Mouse (Mus musculus) adrenal gland, adult (tissue): ENCODE results near the gene Smo.

ENCODE experiments used
- DNase-seq, 2 experiments: peaks; one replicate each; pipeline ENCODE4 v3.0.0; 2022 to 2023; ENCODE audit warnings: low spot score in 1 of 2; ENCODE audit not compliant: inconsistent age in 2 of 2

The Smo gene

DNA sequence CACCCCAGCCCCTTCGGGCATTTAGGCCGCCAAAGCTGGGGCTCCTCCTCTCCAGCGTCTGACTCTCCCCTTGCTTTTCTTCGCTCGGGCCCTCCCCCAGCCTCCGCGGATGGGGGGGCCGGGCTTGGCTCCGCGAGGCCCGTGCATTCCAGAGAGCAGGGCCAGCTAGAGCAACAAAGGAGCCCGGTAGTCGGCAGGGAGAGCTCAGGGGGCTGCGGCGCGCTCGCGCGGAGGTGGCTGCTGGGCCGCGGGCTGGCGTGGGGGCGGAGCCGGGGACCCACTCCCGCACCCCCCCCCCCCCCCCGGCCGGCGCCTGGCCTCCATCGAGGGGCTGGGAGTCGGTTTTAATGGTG is at the start of gene Smo:
Gene Smo (plus strand): TSS at position 168 of the 353 bp plus-strand sequence.
- DNase-seq, result peak; percentile 80 to 90

DNA sequence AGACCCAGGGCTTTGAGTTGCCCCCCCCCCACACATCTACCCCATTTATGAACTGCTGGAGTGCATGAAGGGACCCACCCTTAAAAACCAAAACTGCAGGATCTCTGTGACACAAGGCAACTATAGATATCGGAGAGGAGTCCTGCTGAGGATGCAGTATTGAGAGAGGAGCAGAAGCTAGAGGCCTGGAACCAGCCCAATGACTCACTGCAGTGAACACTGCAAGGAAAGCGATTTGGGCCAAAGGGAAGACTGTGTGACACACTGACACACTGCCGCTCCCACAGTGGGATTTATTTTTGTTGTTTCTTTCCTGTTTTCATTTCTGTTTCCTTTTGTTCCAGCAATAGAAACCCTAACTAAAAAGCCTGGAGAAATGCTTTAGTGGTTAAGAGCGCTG is 49.4 kb upstream of the Smo start:
- DNase-seq, result peak in 1 of 2 experiments; percentile 33

DNA sequence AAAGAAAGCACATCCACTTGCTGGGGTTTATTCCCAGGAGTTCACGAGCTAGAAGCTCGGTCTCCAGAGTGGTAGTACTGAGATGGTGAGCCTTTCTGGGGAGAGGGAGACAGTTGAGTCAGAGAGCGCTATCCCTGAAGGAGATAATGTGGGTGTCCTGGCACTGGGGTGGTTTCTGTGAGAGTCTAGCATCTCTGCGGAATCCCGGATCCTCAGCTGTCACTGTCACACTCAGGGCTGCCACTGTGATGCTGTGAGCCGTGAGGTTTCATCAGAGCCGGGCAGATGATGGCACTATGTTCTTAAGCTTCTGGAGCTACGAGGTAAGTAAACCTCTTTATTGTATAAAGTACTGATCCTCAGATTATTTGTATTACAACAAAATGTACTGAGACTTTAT is 45.8 kb upstream of the Smo start:
- no peak for DNase-seq

DNA sequence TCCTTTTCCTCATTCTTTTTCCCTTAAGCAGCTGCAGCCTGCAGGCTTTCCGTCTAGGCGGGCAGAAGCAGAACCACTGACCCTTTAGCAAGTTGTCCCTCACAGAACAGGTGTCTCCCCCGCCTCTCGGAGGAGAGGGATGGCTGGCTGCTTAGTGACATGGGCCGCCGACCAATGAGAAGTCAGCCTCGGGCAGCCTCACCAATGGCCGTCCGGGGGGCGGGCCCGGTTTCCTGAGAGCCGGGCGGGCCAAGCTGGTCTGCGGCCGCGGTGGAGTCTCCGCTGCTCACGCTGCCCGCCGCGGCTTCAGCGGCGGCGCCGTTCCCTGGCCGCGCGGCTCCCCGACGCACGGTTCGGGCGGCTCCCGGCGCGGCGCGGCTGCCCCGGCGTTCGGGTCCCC is 41.4 kb upstream of the Smo start, which contains the start of gene Tspan33:
Gene Tspan33 (plus strand): TSS at position 270 of the 400 bp plus-strand sequence.
- DNase-seq, result peak; percentile 94 to 97

DNA sequence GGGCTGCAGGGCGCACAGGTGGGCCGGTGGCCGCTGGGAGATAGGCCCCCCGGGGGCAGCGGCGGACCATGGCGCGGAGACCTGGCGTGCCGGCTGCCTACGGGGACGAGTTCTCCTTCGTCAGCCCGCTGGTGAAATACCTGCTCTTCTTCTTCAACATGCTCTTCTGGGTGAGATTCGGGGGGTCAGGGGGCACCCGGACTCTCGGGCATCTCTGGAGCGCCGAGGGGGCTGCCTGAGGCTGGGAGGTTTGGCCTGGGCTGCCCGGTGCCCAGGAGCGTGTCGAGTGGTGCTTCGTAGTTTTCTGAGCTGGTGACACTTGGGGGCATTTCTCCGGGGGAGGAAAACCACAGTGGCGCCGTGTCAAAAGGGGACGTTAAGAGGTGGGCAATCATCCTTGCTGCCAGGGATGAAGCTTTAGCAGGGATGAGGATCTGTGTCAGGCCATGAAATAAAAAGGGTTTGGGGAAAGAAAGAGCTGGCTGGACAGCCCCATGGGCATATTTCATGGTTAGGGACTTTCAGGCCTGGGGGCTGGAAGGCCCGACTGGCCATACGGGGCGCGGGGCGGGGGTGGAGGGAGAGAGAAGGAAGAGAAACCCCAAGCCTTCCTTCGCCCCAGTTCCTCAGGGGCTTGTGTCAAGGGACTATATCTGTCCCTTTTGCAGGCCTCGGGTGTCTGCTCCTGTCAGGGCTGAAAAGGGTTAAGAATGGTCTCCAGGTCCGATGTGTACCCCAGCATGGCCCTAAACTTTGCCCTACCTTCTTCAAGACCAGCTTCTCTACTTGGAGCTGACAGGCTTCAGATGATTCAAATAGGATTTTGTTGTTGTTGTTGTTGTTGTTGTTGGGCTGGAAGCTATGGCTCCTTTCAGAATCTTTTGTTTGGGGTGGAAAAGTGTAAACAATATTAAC is 40.7 kb upstream of the Smo start:
- no peak for DNase-seq

DNA sequence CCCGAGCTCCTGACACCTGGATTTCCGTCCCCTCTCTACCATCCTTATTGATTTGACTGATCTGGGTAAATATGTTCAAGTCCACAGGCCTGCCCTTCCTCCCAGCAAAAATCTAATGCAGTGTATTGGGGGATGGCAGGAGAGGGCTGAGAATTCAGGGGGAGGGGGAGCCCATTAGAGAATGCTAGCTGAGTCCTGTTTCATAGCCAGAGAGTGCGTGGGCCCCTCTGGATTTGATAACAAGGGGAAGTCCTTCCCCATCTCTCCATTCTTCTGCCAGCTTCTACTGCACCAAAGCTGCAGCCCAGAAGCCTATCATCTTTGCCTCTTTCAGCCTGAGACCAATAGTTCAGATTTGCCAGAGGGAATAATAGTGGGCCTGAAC is 40.0 kb upstream of the Smo start:
- no peak for DNase-seq

DNA sequence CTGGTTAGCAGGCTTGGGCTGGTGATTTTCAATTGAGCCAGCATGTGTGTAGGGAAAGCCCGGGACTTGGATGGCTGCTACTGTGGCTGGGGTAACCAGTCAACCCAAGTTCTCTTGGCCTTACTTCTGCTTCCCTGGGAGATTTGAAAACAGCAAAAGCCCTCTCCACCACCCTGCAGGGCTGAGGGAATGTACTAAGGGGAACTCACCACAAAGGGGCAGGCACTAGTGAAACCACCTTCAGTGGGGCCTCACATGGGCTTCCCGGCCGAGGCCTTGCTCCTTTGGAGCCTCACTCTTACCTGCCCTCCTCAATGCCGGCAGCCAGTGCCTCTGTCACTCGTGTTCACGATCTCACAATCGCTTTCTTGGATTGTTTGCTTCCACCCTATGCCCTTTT is 39.3 kb upstream of the Smo start:
- DNase-seq, result peak in 1 of 2 experiments; percentile 29

DNA sequence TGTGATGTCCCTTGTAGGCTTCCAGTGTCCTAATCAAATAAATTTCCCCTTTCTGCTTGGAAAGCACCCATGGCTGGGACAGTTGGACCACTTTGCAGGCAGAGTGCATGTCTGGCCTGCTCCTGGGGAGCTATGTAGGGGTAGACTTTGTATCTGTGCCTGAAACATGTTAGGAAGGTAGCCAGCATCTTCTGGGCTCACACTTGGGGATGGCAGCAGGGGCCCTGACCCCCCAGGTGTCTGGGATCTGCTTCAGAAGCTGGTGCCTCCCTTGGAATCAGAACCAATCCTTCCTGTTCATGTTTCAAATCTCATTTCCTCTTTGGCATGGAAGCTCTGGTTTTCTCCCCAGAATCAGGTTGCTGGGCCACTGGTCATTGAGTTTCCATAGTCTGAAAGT is 38.2 kb upstream of the Smo start:
- no peak for DNase-seq

DNA sequence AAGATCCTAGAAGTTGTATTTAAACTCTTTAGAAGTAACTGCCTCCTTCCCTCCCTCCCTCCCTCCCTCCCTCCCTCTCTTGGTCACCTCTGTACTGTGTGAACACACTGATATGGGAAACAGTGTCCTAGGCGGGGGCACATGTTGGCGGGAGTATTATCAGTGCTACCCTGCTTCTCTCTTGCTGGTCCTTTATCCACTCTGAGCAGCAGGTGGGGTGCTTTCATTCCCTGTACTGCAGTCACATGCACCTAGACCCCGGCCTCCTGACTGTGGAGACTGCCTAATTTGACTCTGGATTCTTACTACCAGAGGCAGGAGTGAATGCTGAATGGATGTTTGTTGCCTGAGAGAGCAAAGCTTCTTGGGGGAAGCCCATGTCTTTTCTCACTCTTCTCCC is 37.8 kb upstream of the Smo start:
- no peak for DNase-seq

DNA sequence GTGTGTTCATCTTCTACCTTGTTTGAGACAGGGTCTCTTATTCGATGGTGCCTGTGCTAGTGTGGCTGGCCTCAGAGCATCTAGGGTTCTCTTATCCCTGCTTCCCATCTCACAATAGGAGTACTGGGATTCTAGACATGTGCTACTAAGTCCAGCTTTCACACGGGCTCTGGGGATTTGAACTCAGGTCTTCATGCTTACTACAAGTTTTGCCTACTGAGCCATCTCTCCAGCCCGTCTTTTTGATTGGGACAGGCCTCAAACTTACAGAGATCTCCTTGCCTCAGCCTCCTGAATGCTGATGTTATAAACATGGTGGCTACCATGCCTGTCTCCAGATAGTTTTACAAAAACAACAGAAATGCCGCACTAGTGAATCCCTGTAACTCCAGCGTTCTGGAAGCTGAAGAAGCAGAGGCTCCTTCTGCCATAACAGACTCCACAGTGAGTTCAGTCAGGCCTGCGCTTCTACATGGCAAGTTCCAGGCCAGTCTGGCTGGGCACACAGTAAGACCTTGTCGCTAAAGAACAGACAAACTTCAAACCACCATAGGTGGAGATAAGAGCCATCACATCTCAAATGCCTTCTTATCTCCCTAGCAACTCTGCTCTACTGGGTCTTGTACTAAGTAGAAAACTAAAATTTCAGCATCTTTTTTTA is 36.1 kb upstream of the Smo start:
- DNase-seq, result no peak

DNA sequence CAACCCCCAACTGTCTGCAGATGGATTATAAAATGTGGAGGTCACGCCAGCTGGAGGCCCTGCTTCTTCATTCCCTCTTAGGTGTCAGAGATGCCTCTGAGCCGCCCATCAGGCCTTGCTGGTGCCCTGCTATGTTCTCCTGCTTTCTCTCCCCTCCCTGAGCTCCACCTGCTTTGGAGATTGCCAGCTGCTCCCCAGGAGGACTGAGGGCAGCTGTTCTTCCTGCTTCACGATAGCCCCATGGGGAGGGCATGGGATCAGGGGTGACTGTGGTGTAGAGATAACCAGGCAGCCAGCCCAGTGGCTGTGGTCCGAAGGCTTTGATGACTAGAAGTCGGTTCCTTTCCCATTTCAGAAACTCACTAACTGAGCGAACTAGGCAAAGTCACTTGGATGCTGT is 34.3 kb upstream of the Smo start:
- no peak for DNase-seq

DNA sequence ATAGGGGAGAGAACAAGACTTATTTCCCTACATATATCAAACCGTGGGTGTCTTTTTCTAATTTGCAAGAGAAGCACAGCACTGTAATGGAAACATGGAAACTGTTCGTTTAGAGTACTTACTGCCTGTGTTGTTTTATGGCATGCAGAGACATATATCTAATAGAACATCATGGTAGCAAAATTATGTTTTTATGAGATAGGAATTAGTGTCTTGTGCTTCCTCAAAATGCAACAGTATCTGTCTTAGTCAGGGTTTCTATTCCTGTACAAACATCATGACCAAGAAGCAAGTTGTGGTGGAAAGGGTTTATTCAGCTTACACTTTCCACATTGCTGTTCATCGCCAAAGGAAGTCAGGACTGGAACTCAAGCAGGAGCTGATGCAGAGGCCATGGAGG is 33.2 kb upstream of the Smo start:
- DNase-seq, result no peak

DNA sequence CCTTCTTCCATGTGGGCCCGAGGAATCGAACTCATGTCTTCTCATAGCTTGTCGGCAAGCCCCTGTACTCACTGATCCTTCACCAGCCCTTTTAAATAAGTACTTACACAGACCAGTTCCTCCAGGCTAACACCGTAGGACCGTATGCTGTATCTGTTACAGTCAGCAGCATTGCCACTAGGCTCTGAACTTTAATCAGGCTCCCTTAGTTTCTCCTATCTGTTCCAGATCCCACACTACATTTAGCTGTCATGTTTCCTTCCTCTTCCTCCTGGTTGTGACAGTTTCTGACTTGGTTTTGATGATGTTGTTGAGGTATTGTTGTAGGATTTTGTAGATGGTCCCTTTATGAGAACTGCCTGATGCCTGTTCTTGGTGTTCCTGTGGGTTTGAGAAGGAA is 31.2 kb upstream of the Smo start:
- DNase-seq, result no peak

DNA sequence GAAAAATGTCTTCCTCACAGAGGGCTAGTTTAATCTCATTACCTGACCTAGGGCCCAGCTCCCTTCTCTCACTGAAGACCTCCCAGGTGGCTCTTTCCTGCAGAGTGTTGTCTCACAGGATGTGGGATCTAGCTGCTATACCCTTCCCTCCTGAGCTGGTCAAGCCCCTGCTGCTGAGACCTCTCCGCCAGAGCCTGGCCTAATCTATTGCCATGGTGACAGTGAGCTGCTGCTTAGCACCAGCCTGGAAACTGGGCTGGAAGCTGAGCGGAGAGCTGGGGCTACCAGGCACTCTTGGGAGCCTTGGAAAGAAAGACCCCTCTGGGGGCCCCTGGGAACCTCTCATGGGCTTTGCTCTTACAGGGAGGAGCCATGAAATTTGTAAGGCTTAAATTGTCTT is 27.4 kb upstream of the Smo start:
- no peak for DNase-seq

DNA sequence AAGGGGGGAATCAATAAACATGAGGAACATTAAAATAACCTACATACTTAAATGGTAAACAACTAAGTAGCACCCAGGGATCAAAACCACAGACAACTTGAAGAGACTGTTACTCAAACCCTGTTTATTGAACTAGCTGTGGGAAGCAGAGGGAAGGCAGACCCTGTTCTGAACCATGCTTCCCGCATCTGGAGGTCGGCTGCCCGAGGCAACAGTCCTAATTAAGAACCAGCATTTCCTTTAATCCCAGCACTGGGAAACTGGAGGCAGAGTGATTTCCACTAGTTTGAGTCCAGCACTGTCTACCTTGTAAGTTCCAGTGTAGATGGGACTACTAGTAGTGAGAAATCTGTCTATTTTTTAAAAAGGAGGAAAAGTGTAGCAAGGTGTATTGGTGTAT is 24.0 kb upstream of the Smo start:
- DNase-seq, result no peak

DNA sequence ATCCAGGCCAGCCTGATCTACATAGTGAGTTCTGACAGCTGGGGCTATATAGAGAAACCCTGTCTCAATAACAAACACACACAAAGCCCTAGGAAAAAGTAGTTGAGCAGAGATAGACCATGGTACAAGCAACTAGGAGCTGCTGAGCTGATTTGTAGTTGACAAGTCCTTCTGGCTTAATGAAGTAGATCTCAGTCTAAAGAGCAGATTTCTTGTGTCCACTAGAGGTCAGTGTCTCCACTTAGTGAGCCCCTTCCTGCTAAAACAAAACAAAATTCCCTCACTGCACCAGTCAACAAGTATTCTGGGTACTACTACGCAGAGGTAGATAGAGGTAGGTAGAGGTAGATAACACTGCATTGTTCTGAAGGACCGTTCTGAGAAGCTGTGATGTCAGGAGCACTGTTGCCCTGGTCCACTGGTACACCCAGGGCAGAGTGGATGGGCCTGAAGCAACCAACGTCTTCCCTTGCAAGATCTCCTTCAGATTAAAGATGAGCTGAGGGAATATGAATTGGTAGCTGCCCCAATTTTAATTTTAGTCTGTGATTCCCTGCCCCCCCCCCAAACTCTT is 23.2 kb upstream of the Smo start:
- DNase-seq, result peak in 1 of 2 experiments; percentile 78

DNA sequence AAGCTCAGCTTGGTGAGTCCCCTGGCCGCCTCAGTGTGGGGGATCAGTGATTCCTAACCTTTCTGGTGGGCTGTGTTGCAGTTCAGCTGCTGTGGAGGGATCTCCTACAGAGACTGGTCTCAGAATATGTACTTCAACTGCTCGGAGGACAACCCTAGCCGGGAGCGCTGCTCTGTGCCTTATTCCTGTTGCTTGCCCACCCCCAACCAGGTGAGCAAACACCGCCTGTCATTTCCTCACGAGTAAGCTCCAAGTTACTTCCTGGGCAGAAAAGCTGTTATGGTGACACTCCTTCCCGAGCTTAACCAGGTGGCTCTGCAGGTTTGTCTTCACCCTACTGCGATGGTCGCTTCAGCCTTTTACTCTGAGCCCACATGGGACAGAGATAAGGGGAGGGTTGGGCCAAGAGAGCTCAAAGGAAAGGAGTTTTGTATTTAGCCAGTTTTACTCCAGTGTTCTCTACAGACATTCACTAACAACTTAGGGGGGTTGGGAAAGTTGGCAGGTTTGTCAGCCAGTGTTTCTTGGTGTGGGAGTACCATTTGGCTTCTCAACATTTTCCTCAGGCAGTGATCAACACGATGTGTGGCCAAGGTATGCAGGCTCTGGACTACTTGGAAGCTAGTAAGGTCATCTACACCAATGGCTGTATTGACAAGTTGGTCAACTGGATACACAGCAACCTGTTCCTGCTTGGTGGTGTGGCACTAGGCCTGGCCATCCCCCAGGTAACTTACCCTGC is 18.5 kb upstream of the Smo start:
- DNase-seq, result no peak

DNA sequence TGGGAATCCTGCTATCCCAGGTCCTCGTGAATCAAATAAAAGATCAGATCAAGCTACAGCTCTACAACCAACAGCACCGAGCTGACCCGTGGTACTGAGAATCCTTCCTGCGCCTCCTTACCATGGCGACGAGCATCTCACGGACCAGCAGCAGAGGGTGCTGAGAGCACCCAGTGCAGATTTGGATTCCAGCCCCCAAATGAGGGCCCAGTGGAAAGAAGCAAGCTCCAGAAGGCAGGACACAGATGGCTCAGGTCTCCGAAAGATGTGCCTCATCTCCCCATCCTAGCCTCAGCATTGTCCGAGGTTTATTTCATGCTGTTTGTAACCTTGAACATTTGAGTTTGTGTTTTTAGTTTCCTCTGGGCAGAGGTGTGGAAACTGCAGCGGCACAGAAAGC is 17.8 kb upstream of the Smo start:
- DNase-seq, result no peak

DNA sequence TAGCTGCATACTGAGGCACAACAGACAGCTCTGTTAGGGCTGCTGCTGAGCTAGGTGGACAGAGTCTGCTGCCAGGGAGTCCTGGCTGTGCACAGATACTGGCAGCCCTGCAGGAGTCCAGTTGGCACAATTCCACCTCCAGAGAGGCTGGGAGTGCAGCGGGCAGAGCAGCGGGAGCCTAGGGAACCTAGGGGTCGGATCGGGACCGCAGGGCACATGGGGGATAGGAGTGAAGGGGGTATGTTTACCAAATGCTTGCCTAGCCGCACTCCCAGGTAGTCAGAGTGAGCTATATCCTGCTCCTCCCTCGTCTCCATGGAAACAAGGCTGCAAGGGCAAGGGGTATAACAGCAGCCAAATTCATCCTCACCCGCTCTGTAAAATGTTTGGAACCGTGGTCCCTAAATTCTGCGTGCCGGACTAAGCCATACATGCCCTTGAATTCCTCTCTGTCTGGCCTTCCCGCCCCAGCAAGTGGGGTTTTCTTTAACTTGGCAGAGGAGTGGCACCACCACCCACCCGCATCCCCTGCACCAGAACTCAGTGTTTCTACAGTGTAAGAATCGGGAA is 17.3 kb upstream of the Smo start:
- DNase-seq, result peak; percentile 36 to 73

DNA sequence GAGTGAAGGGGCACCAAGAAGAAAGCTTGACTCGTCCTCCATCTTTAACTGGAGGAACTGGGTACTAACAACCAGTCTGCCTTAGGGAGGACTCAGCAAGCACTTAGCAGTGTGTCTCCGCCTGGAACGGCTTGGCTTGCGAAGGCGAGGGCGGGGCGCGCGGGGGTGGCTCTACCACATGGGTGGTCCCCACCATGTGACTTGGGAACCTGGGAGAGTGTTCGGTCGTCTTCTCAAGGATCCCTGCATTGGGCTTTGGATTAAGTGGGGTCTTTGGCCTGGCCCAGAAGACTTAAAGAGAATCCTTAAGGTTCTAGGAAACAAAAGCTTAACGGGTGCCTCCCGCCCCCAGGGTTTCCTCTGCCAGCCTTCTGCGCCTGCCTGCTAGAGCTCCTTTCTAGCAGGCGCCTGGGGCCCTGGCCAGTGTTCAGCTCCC is 16.4 kb upstream of the Smo start:
- DNase-seq, result peak; percentile 34 to 75

DNA sequence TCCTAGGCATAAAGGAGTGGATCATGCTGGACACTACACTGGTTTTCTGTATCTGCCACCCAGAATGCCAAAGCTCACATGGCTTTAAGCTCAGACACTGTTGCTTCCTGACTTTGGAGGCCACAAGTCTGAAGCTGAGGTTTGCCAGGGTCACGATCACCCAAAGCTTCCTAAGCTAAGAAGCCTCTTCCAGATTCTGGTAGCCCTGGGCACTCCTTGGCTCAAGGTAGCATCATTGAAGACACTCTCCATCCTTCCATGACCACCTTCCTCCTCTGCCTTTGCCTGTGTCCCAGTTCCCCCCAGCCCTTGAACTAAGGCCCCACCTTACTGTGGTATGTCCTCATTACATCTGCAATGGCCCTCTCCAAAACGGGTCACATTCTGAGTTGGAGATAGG is 13.4 kb upstream of the Smo start:
- DNase-seq, result no peak
